Mouse (Mus musculus) embryo, embryonic 11 days (tissue): Measurements from ENCODE around the gene Fis1.
"Not testable (repeated sequence)": the region's sequence is repeated elsewhere in the genome, so short reads cannot be mapped to it uniquely, and the experiment has no call there.

Experiments
- DNase-seq: peaks from one replicate; pipeline ENCODE4 v3.0.0-alpha.2; 2015

Fis1 gene

GRCm38 (mm10) chr5:136940845-136941560 lies 12.1 kb upstream of the Fis1 start:
- DNase-seq = no peak

GRCm38 (mm10) chr5:136942781-136943180 lies 10.3 kb upstream of the Fis1 start:
- DNase-seq = peak; percentile 26

- no peak for DNase-seq
Measured at GRCm38 (mm10) chr5:136943382-136943781, 9.7 kb upstream of the Fis1 start.

- no peak for DNase-seq
Measured at GRCm38 (mm10) chr5:136945084-136945483, 8.0 kb upstream of the Fis1 start.

- DNase-seq = no peak
Measured at GRCm38 (mm10) chr5:136947874-136948273, 5.2 kb upstream of the Fis1 start.

- DNase-seq = not testable (repeated sequence)
Measured at GRCm38 (mm10) chr5:136949551-136950336, 3.3 kb upstream of the Fis1 start.

GRCm38 (mm10) chr5:136950521-136950920 lies 2.6 kb upstream of the Fis1 start:
- no peak for DNase-seq

- DNase-seq = no peak
Measured at GRCm38 (mm10) chr5:136952153-136952552, 922 bp upstream of the Fis1 start.

GRCm38 (mm10) chr5:136953440-136953951 lies 421 bp downstream of the Fis1 start:
- peak; percentile 17 for DNase-seq

- DNase-seq = no peak
Measured at GRCm38 (mm10) chr5:136955622-136956021, 2.5 kb downstream of the Fis1 start.

- DNase-seq = no peak
Measured at GRCm38 (mm10) chr5:136957250-136957649, 4.2 kb downstream of the Fis1 start.

- DNase-seq = no peak
Measured at GRCm38 (mm10) chr5:136958991-136959605, 6.0 kb downstream of the Fis1 start.

- DNase-seq = no peak
Measured at GRCm38 (mm10) chr5:136960053-136960452, 7.0 kb downstream of the Fis1 start.

GRCm38 (mm10) chr5:136961334-136961982 lies 8.4 kb downstream of the Fis1 start:
- DNase-seq = no peak

- DNase-seq = peak; percentile 94
Measured at GRCm38 (mm10) chr5:136961983-136962461, 8.9 kb downstream of the Fis1 start.

GRCm38 (mm10) chr5:136962501-136962900 lies 9.4 kb downstream of the Fis1 start:
- peak; percentile 88 for DNase-seq

- no peak for DNase-seq
Measured at GRCm38 (mm10) chr5:136962966-136963540, 10.0 kb downstream of the Fis1 start.

GRCm38 (mm10) chr5:136965210-136965609 lies 12.1 kb downstream of the Fis1 start:
- DNase-seq = no peak

- no peak for DNase-seq
Measured at GRCm38 (mm10) chr5:136965686-136966085, 12.6 kb downstream of the Fis1 start.

GRCm38 (mm10) chr5:136966331-136966730 lies 13.3 kb downstream of the Fis1 start, which contains the start of gene Cldn15:
Cldn15 (plus strand) TSS chr5:136966616.
- DNase-seq = peak; percentile 29

GRCm38 (mm10) chr5:136966861-136967455 lies 13.9 kb downstream of the Fis1 start:
- no peak for DNase-seq

GRCm38 (mm10) chr5:136967592-136967991 lies 14.5 kb downstream of the Fis1 start:
- no peak for DNase-seq
